Mouse (Mus musculus): ENCODE measurements around the gene Gm5426. TPM values are rescaled to one million over a fixed set of nuclear protein-coding genes. Genes with fewer than 3 reads are reported as not detected.

The Gm5426 gene
- total RNA-seq, 2 experiments from 2014 or later: not detected

DNA sequence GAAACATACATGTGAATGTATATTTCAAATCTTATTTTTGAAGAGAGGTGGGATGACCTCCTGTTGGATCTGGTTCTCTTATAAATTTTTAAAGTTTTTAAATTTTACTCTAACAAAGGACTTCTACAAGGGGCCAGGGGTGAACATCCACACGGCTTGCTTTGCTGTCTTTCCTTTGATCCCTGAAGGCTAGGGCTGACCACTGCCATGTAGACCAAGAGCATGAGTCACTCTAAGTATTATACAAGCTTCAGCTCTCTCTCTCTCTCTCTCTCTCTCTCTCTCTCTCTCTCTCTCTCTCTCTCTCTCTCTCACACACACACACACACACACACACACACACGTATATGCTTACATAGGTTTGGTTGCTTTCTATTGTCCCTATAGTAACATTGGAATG is 48.6 kb downstream of the Gm5426 start:
- DNase-seq (ENCODE audit: low spot score in 2 of 2): no peak
- intact Hi-C loops (cut with DNase I): no loop called here

DNA sequence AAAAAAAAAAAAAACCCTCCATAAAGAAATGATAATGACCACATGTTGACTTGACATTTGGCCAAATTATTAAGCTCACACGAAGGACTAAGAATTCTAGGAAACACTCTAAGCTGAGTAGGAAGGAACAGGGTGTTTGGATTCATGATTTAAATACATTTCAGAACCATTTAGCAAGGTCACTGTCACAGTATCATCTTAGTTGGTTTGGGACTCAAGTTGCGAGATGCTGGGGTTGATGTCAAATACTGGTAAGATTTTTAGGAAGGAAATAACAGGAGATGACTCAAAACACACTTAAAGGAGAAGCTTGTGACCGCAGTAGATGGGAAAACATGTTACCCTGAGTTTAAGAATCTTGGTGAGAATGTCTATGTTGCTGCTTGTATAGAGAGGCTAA is 49.2 kb downstream of the Gm5426 start:
- intact Hi-C loops (cut with DNase I): no loop called here
- DNase-seq (ENCODE audit: low spot score in 2 of 2): no peak

Small RNA genes within 50 kb of the gene (microRNA-seq; reads per million reads assigned to microRNA genes)
- 0 reads per million in 2 experiments for gene Gm22913

Other genes starting within 250 kb of the Gm5426 start
- gene Eea1, start 196.0 kb upstream of the Gm5426 start, total RNA-seq (2021): 10 to 100 TPM; 24.8 to 28.7 TPM

Data from left cerebral cortex, postnatal 14 days (tissue).